Mouse (Mus musculus): ENCODE results near the gene Cyyr1.
"Not testable (repeated sequence)": the region's sequence is repeated elsewhere in the genome, so short reads cannot be mapped to it uniquely, and the experiment has no call there.

Cyyr1 gene

GRCm38 (mm10) chr16:85553297-85553696 lies at the start of gene Cyyr1:
TSS of gene Cyyr1 (minus strand) at chr16:85553397.
- not testable (repeated sequence) for DNase-seq (ENCODE audit: low read depth)

GRCm38 (mm10) chr16:85588844-85589243 lies 35.6 kb upstream of the Cyyr1 start:
- DNase-seq (ENCODE audit: low read depth) = no peak

- no peak for DNase-seq (ENCODE audit: low read depth)
These were observed 34.5 kb upstream of the Cyyr1 start for GRCm38 (mm10) chr16:85587573-85588226.

GRCm38 (mm10) chr16:85566474-85566873 lies 13.3 kb upstream of the Cyyr1 start:
- no peak for DNase-seq (ENCODE audit: low read depth)

- DNase-seq (ENCODE audit: low read depth) = no peak
These were observed 641 bp upstream of the Cyyr1 start for GRCm38 (mm10) chr16:85553838-85554237.

- not testable (repeated sequence) for DNase-seq (ENCODE audit: low read depth)
These were observed 1.2 kb downstream of the Cyyr1 start for GRCm38 (mm10) chr16:85551976-85552375.

- no peak for DNase-seq (ENCODE audit: low read depth)
These were observed 3.1 kb downstream of the Cyyr1 start for GRCm38 (mm10) chr16:85549971-85550567.

GRCm38 (mm10) chr16:85546519-85546918 lies 6.7 kb downstream of the Cyyr1 start:
- no peak for DNase-seq (ENCODE audit: low read depth)

- DNase-seq (ENCODE audit: low read depth) = no peak
These were observed 11.4 kb downstream of the Cyyr1 start for GRCm38 (mm10) chr16:85541676-85542273.

- DNase-seq (ENCODE audit: low read depth) = no peak
These were observed 12.2 kb downstream of the Cyyr1 start for GRCm38 (mm10) chr16:85541023-85541422.

- no peak for DNase-seq (ENCODE audit: low read depth)
These were observed 14.8 kb downstream of the Cyyr1 start for GRCm38 (mm10) chr16:85538367-85538766.

- no peak for DNase-seq (ENCODE audit: low read depth)
These were observed 17.1 kb downstream of the Cyyr1 start for GRCm38 (mm10) chr16:85536075-85536474.

GRCm38 (mm10) chr16:85527743-85528620 lies 25.2 kb downstream of the Cyyr1 start:
- no peak for DNase-seq (ENCODE audit: low read depth)

- DNase-seq (ENCODE audit: low read depth) = no peak
These were observed 28.6 kb downstream of the Cyyr1 start for GRCm38 (mm10) chr16:85524589-85524988.

GRCm38 (mm10) chr16:85507264-85507663 lies 45.9 kb downstream of the Cyyr1 start:
- DNase-seq (ENCODE audit: low read depth) = no peak

GRCm38 (mm10) chr16:85505108-85505507 lies 48.1 kb downstream of the Cyyr1 start:
- no peak for DNase-seq (ENCODE audit: low read depth)

- DNase-seq (ENCODE audit: low read depth) = no peak
These were observed 49.8 kb downstream of the Cyyr1 start for GRCm38 (mm10) chr16:85503416-85503815.

GRCm38 (mm10) chr16:85495837-85496236 lies 57.4 kb downstream of the Cyyr1 start:
- DNase-seq (ENCODE audit: low read depth) = no peak

GRCm38 (mm10) chr16:85488105-85488607 lies 65.0 kb downstream of the Cyyr1 start:
- DNase-seq (ENCODE audit: low read depth) = peak; percentile 10

- DNase-seq (ENCODE audit: low read depth) = no peak
These were observed 65.9 kb downstream of the Cyyr1 start for GRCm38 (mm10) chr16:85487266-85487665.

- no peak for DNase-seq (ENCODE audit: low read depth)
These were observed 68.6 kb downstream of the Cyyr1 start for GRCm38 (mm10) chr16:85484557-85484956.

GRCm38 (mm10) chr16:85474552-85475071 lies 78.6 kb downstream of the Cyyr1 start:
- DNase-seq (ENCODE audit: low read depth) = no peak
